Mouse (Mus musculus): ENCODE results near the gene Ccr3.
"Not testable (repeated sequence)": the region's sequence is repeated elsewhere in the genome, so short reads cannot be mapped to it uniquely, and the experiment has no call there.

Ccr3 gene

GRCm38 (mm10) chr9:124040932-124041331 is 19.2 kb downstream of the Ccr3 start:
- no peak for DNase-seq (ENCODE audit: low spot score in 2 of 2)

GRCm38 (mm10) chr9:124053532-124053931 is 31.8 kb downstream of the Ccr3 start:
- no peak for DNase-seq (ENCODE audit: low spot score in 2 of 2)

- DNase-seq (ENCODE audit: low spot score in 2 of 2) = no peak
Measured at GRCm38 (mm10) chr9:124056158-124056709, 34.5 kb downstream of the Ccr3 start.

GRCm38 (mm10) chr9:124059660-124060352 is 38.0 kb downstream of the Ccr3 start:
- DNase-seq (ENCODE audit: low spot score in 2 of 2) = no peak

GRCm38 (mm10) chr9:124061474-124062432 is 40.0 kb downstream of the Ccr3 start:
- not testable (repeated sequence) for DNase-seq (ENCODE audit: low spot score in 2 of 2)

GRCm38 (mm10) chr9:124066572-124067103 is 44.9 kb downstream of the Ccr3 start:
- DNase-seq (ENCODE audit: low spot score in 2 of 2) = no peak

- DNase-seq (ENCODE audit: low spot score in 2 of 2) = no peak
Measured at GRCm38 (mm10) chr9:124068098-124069058, 46.6 kb downstream of the Ccr3 start.

GRCm38 (mm10) chr9:124071506-124071905 is 49.7 kb downstream of the Ccr3 start:
- no peak for DNase-seq (ENCODE audit: low spot score in 2 of 2)

GRCm38 (mm10) chr9:124079803-124080202 is 58.0 kb downstream of the Ccr3 start:
- no peak for DNase-seq (ENCODE audit: low spot score in 2 of 2)

GRCm38 (mm10) chr9:124080471-124080870 is 58.7 kb downstream of the Ccr3 start:
- not testable (repeated sequence) for DNase-seq (ENCODE audit: low spot score in 2 of 2)
